Mouse (Mus musculus): ENCODE results near the gene Popdc3.
"Not testable (repeated sequence)": the region's sequence is repeated elsewhere in the genome, so short reads cannot be mapped to it uniquely, and the experiment has no call there.

The Popdc3 gene

GRCm38 (mm10) chr10:45288351-45288750 lies 110.5 kb downstream of the Popdc3 start:
- TF ChIP-seq CTCF (conservative IDR thresholded peaks at IDR 0.05; ENCODE audit: low read length) = no peak
- TF ChIP-seq NANOG (IDR thresholded peaks at IDR 0.05; ENCODE audit: borderline replicate concordance, low read length) = no peak
- peak; percentile 31; the same call in 1 of the 2 replicates for TF ChIP-seq POU5F1 (IDR thresholded peaks at IDR 0.05; ENCODE audit: borderline replicate concordance, low read length)
- peaks cover 55% of the 10 kb centered on the region for H3K27me3 ChIP-seq (ENCODE audit: insufficient read depth, low read length)
- H3K36me3 ChIP-seq (ENCODE audit: insufficient read depth, low read length) = no peaks in the 10 kb centered on the region
- H3K9me3 ChIP-seq (ENCODE audit: low read length) = peaks cover 19% of the 10 kb centered on the region; the same call in 1 of the 2 replicates
- H3K4me1 ChIP-seq (replicated peaks; ENCODE audit: low read depth, low read length) = peaks cover 16% of the 10 kb centered on the region
- no peak overlapping the region for H3K4me3 ChIP-seq (replicated peaks; ENCODE audit: low read length)

- H3K4me1 ChIP-seq (replicated peaks; ENCODE audit: low read depth, low read length) = peaks cover 16% of the 10 kb centered on the region
- H3K9me3 ChIP-seq (ENCODE audit: low read length) = peaks cover 19% of the 10 kb centered on the region; the same call in 1 of the 2 replicates
- peaks cover 53% of the 10 kb centered on the region for H3K27me3 ChIP-seq (ENCODE audit: insufficient read depth, low read length)
- H3K36me3 ChIP-seq (ENCODE audit: insufficient read depth, low read length) = no peaks in the 10 kb centered on the region
- H3K4me3 ChIP-seq (replicated peaks; ENCODE audit: low read length) = peak overlapping the region; percentile 82
- no peak for TF ChIP-seq POU5F1 (IDR thresholded peaks at IDR 0.05; ENCODE audit: borderline replicate concordance, low read length)
- no peak for TF ChIP-seq CTCF (conservative IDR thresholded peaks at IDR 0.05; ENCODE audit: low read length)
- no peak for TF ChIP-seq NANOG (IDR thresholded peaks at IDR 0.05; ENCODE audit: borderline replicate concordance, low read length)
These were observed 111.6 kb downstream of the Popdc3 start for GRCm38 (mm10) chr10:45289218-45290105.

- TF ChIP-seq CTCF (conservative IDR thresholded peaks at IDR 0.05; ENCODE audit: low read length) (no peak), POU5F1 (IDR thresholded peaks at IDR 0.05; ENCODE audit: borderline replicate concordance, low read length) (no peak), NANOG (IDR thresholded peaks at IDR 0.05; ENCODE audit: borderline replicate concordance, low read length) (no peak)
- H3K4me1 ChIP-seq (replicated peaks; ENCODE audit: low read depth, low read length) = peaks cover 16% of the 10 kb centered on the region
- no peak overlapping the region for H3K4me3 ChIP-seq (replicated peaks; ENCODE audit: low read length)
- H3K9me3 ChIP-seq (ENCODE audit: low read length) = peaks cover 19% of the 10 kb centered on the region; the same call in 1 of the 2 replicates
- H3K36me3 ChIP-seq (ENCODE audit: insufficient read depth, low read length) = no peaks in the 10 kb centered on the region
- H3K27me3 ChIP-seq (ENCODE audit: insufficient read depth, low read length) = peaks cover 47% of the 10 kb centered on the region
These were observed 112.7 kb downstream of the Popdc3 start for GRCm38 (mm10) chr10:45290618-45291017.

- not testable (repeated sequence) for H3K4me3 ChIP-seq (replicated peaks; ENCODE audit: low read length); H3K36me3 ChIP-seq (ENCODE audit: insufficient read depth, low read length)
- Histone ChIP-seq H3K9me3 (ENCODE audit: low read length) (peaks cover 12% of the 10 kb centered on the region; the same call in 1 of the 2 replicates), H3K27me3 (ENCODE audit: insufficient read depth, low read length) (peaks cover 32% of the 10 kb centered on the region), H3K4me1 (replicated peaks; ENCODE audit: low read depth, low read length) (peaks cover 16% of the 10 kb centered on the region)
These were observed 114.3 kb downstream of the Popdc3 start for GRCm38 (mm10) chr10:45292159-45292558.

GRCm38 (mm10) chr10:45295093-45295492 lies 117.2 kb downstream of the Popdc3 start:
- no peaks in the 10 kb centered on the region for H3K9me3 ChIP-seq (ENCODE audit: low read length)
- H3K27me3 ChIP-seq (ENCODE audit: insufficient read depth, low read length) = peaks cover 16% of the 10 kb centered on the region
- no peak overlapping the region for H3K4me3 ChIP-seq (replicated peaks; ENCODE audit: low read length)
- H3K4me1 ChIP-seq (replicated peaks; ENCODE audit: low read depth, low read length) = 0 out of 2 replicates have a peak, but pooled peaks cover 4% of the 10 kb centered on the region
- TF ChIP-seq CTCF (conservative IDR thresholded peaks at IDR 0.05; ENCODE audit: low read length) (no peak), NANOG (IDR thresholded peaks at IDR 0.05; ENCODE audit: borderline replicate concordance, low read length) (no peak), POU5F1 (IDR thresholded peaks at IDR 0.05; ENCODE audit: borderline replicate concordance, low read length) (no peak)
- no peaks in the 10 kb centered on the region for H3K36me3 ChIP-seq (ENCODE audit: insufficient read depth, low read length)

GRCm38 (mm10) chr10:45298503-45298902 lies 120.6 kb downstream of the Popdc3 start:
- no peak for TF ChIP-seq POU5F1 (IDR thresholded peaks at IDR 0.05; ENCODE audit: borderline replicate concordance, low read length)
- TF ChIP-seq CTCF (conservative IDR thresholded peaks at IDR 0.05; ENCODE audit: low read length) = no peak
- Histone ChIP-seq H3K36me3 (ENCODE audit: insufficient read depth, low read length) (no peaks in the 10 kb centered on the region), H3K9me3 (ENCODE audit: low read length) (no peaks in the 10 kb centered on the region)

GRCm38 (mm10) chr10:45299509-45299908 lies 121.6 kb downstream of the Popdc3 start:
- no peaks in the 10 kb centered on the region for H3K4me1 ChIP-seq (replicated peaks; ENCODE audit: low read depth, low read length)
- no peaks in the 10 kb centered on the region for H3K36me3 ChIP-seq (ENCODE audit: insufficient read depth, low read length)
- H3K9me3 ChIP-seq (ENCODE audit: low read length) = no peaks in the 10 kb centered on the region
- peaks cover 5% of the 10 kb centered on the region; the same call in 1 of the 2 replicates for H3K27me3 ChIP-seq (ENCODE audit: insufficient read depth, low read length)
- no peak overlapping the region for H3K4me3 ChIP-seq (replicated peaks; ENCODE audit: low read length)
- no peak for TF ChIP-seq POU5F1 (IDR thresholded peaks at IDR 0.05; ENCODE audit: borderline replicate concordance, low read length)
- no peak for TF ChIP-seq CTCF (conservative IDR thresholded peaks at IDR 0.05; ENCODE audit: low read length)
- no peak for TF ChIP-seq NANOG (IDR thresholded peaks at IDR 0.05; ENCODE audit: borderline replicate concordance, low read length)

More at GRCm38 (mm10) chr10:45298503-45298902, 120.6 kb downstream of the Popdc3 start:
- Histone ChIP-seq H3K4me3 (replicated peaks; ENCODE audit: low read length) (no peak overlapping the region), H3K4me1 (replicated peaks; ENCODE audit: low read depth, low read length) (no peaks in the 10 kb centered on the region), H3K27me3 (ENCODE audit: insufficient read depth, low read length) (peaks cover 5% of the 10 kb centered on the region; the same call in 1 of the 2 replicates)

- no peak for TF ChIP-seq POU5F1 (IDR thresholded peaks at IDR 0.05; ENCODE audit: borderline replicate concordance, low read length)
- TF ChIP-seq NANOG (IDR thresholded peaks at IDR 0.05; ENCODE audit: borderline replicate concordance, low read length) = no peak
- TF ChIP-seq CTCF (conservative IDR thresholded peaks at IDR 0.05; ENCODE audit: low read length) = no peak
- no peaks in the 10 kb centered on the region for H3K4me1 ChIP-seq (replicated peaks; ENCODE audit: low read depth, low read length)
- H3K4me3 ChIP-seq (replicated peaks; ENCODE audit: low read length) = no peak overlapping the region
- H3K36me3 ChIP-seq (ENCODE audit: insufficient read depth, low read length) = no peaks in the 10 kb centered on the region
- no peaks in the 10 kb centered on the region for H3K27me3 ChIP-seq (ENCODE audit: insufficient read depth, low read length)
- no peaks in the 10 kb centered on the region for H3K9me3 ChIP-seq (ENCODE audit: low read length)
These were observed 125.6 kb downstream of the Popdc3 start for GRCm38 (mm10) chr10:45303315-45304036.

All from E14TG2a.4 (cell line).